Mouse (Mus musculus) lung, embryonic 16.5 days (tissue): ENCODE measurements around the gene Fbxo34. TPM values are rescaled to one million over a fixed set of nuclear protein-coding genes. Genes with fewer than 3 reads are reported as not detected.
"Not testable (repeated sequence)": the region's sequence is repeated elsewhere in the genome, so short reads cannot be mapped to it uniquely, and the experiment has no call there.

ENCODE experiments used
- ATAC-seq: fragments of 200-750 bp; cut with Nextera tagmentation; 2 replicates; pipeline ENCODE4 v1.8.0; 2017; ENCODE audit warnings: low read depth, mild to moderate bottlenecking, moderate library complexity
- H3K27ac ChIP-seq: fragments of 300-500 bp; sonication (generic); 2 replicates; pipeline ENCODE4 v1.5.1; 2014; ENCODE audit warnings: mild to moderate bottlenecking, control low read depth, low read length
- H3K27me3 ChIP-seq: fragments of 300-500 bp; sonication (generic); 2 replicates; pipeline ENCODE4 v1.6.1; 2014; ENCODE audit warnings: low read depth, low read length, mixed read lengths; ENCODE audit not compliant: control insufficient read depth, insufficient read depth
- H3K36me3 ChIP-seq: fragments of 300-500 bp; sonication (generic); 2 replicates; pipeline ENCODE4 v1.6.1; 2014; ENCODE audit warnings: low read length; ENCODE audit not compliant: control insufficient read depth, insufficient read depth
- H3K4me1 ChIP-seq: fragments of 300-500 bp; sonication (generic); replicated peaks from 2 replicates; pipeline ENCODE4 v1.6.1; 2014; ENCODE audit warnings: low read length, mixed read lengths; ENCODE audit not compliant: control insufficient read depth, insufficient read depth
- H3K4me2 ChIP-seq: fragments of 300-500 bp; sonication (generic); 2 replicates; pipeline ENCODE4 v1.6.1; 2014; ENCODE audit warnings: low read depth, low read length, control low read depth
- H3K4me3 ChIP-seq: fragments of 300-500 bp; sonication (generic); 2 replicates; pipeline ENCODE4 v1.5.1; 2014; ENCODE audit warnings: mild to moderate bottlenecking, low read length, control low read depth
- H3K9ac ChIP-seq: fragments of 300-500 bp; sonication (generic); 2 replicates; pipeline ENCODE4 v1.6.1; 2014; ENCODE audit warnings: low read length, control low read depth
- H3K9me3 ChIP-seq: fragments of 300-500 bp; sonication (generic); 2 replicates; pipeline ENCODE4 v1.6.1; 2016; ENCODE audit warnings: low read length; ENCODE audit not compliant: control insufficient read depth
- WGBS: fragments of 180-500 bp; shearing (Covaris S2); extraction: QIAGEN DNeasy Blood & Tissue Kit; methylation state at CpG from one replicate; pipeline ENCODE4 v1.1.7; 2014; 5-methylcytosine and 5-hydroxymethylcytosine counted together
- polyA plus RNA-seq: library from polyadenylated mRNA; unstranded; fragments of >200 nt; fragmentation: Nextera tagmentation; extraction: Ambion mirVana; gene quantifications from 2 replicates; pipeline ENCODE4 v1.2.1, GENCODE M21; 2015

Fbxo34 gene
- polyA plus RNA-seq, 1 experiment from 2014 or later = 21.3 TPM

- Histone ChIP-seq H3K36me3 (peaks cover 8% of the 10 kb centered on the region), H3K4me2 (no peak overlapping the region), H3K9me3 (no peaks in the 10 kb centered on the region), H3K27ac (no peak overlapping the region), H3K9ac (no peak overlapping the region), H3K4me1 (no peaks in the 10 kb centered on the region), H3K27me3 (no peaks in the 10 kb centered on the region), H3K4me3 (no peak overlapping the region)
- ATAC-seq = no peak
- 86% methylated on average over 2 of the region's 4 CpGs for WGBS
Observed at GRCm38 (mm10) chr14:47554236-47554635, 104.0 kb downstream of the Fbxo34 start.

DNA sequence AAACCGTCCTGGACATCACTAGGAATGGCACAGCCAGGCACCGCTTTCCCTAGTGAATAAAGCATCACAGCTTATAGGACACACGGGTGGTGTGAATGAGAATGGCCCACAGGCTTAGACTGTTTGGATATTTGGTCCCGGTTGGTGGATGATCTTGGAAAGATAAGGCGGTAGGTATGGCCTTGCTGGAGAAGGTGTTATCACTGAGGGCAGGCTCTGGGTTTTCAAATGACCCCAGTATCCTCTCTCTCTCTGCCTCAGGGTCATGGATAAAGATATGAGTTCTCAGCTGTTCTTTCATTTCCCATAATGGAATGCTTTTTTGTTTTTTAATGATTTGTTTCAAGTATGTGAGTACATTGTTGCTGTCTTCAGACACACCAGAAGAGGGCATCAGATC, 105.0 kb downstream of the Fbxo34 start:
- Histone ChIP-seq H3K36me3 (peaks cover 10% of the 10 kb centered on the region), H3K27ac (no peak overlapping the region), H3K4me2 (no peak overlapping the region), H3K4me1 (no peaks in the 10 kb centered on the region), H3K9ac (no peak overlapping the region), H3K9me3 (no peaks in the 10 kb centered on the region), H3K4me3 (no peak overlapping the region), H3K27me3 (no peaks in the 10 kb centered on the region)
- WGBS = 90% methylated on average over 5 of the region's 5 CpGs
- ATAC-seq = no peak

DNA sequence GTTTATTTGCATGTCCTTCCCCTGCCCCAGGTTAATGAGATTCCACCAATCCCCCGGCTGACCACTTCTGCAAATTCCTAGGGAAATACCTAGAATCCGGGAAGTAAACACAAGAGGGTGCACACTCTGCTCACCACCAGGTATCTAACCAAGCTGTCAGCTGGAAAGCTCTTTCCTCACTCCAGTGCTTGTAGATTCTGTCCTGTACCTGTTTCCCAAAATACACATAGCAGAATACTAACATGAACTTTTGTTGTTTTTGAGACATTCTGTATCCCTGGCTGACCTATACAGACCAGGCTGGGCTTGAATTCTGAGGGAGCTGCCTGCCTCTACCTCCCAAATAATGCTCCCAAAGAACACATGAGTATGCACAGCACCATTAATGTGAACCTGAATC, 110.5 kb downstream of the Fbxo34 start:
- Histone ChIP-seq H3K27ac (no peak overlapping the region), H3K36me3 (peaks cover 2% of the 10 kb centered on the region; the same call in 1 of the 2 replicates), H3K4me2 (no peak overlapping the region), H3K27me3 (no peaks in the 10 kb centered on the region), H3K4me3 (no peak overlapping the region), H3K9me3 (no peaks in the 10 kb centered on the region), H3K4me1 (no peaks in the 10 kb centered on the region), H3K9ac (no peak overlapping the region)
- no peak for ATAC-seq
- WGBS = 70% methylated on average over 2 of the region's 2 CpGs

DNA sequence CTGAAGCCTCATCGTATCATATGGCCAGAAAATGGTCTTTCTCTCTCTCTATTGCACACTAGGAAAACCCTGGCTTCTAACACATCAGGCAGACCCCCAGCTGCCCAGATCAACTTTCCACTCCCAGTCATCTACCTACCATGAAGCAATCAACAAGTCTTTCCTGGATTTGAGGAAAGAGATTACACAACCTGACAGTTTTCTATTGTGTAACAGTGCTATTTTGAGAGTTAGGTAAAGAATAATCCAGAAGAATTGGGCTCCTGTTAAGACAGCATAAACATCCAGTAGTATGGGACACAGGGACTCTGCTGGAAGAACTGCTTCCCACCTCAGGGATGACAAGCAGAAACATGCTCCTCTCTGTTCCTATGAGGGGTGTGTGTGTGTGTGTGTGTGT, 112.3 kb downstream of the Fbxo34 start:
- H3K9me3 ChIP-seq = no peaks in the 10 kb centered on the region
- H3K4me1 ChIP-seq = peaks cover 4% of the 10 kb centered on the region; the same call in 1 of the 2 replicates
- no peak overlapping the region for H3K4me2 ChIP-seq
- no peak overlapping the region for H3K27ac ChIP-seq
- no peaks in the 10 kb centered on the region for H3K27me3 ChIP-seq
- no peak for ATAC-seq
- H3K4me3 ChIP-seq = no peak overlapping the region
- 88% methylated on average over 1 of the region's 1 CpGs for WGBS
- no peak overlapping the region for H3K9ac ChIP-seq
- peaks cover 2% of the 10 kb centered on the region; the same call in 1 of the 2 replicates for H3K36me3 ChIP-seq

DNA sequence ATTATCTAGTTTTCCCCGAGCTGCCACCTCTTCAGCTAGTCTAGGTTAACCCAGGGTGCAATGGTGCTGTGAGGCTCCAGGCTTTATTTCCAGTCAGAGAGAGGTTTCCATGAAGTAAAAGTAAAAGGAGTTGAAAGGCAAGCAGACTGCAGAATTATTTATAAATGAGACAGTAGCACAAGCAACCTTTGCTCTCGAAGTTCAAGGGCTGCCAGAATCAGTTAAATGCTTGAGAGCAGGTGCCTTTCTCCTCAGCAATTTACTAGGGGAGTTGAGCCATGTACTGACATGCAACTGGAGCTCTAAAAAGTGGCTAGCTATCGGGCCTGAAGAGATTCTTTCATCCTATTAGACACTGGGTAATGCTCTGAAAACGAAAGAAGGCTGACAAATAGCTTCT, 112.9 kb downstream of the Fbxo34 start:
- Histone ChIP-seq H3K4me1 (peaks cover 4% of the 10 kb centered on the region; the same call in 1 of the 2 replicates), H3K27ac (no peak overlapping the region), H3K27me3 (no peaks in the 10 kb centered on the region), H3K4me3 (no peak overlapping the region), H3K9me3 (no peaks in the 10 kb centered on the region), H3K36me3 (peaks cover 2% of the 10 kb centered on the region; the same call in 1 of the 2 replicates), H3K9ac (no peak overlapping the region), H3K4me2 (no peak overlapping the region)
- ATAC-seq = no peak
- 77% methylated on average over 4 of the region's 4 CpGs for WGBS

- under 1% methylated on average over 46 of the region's 46 CpGs for WGBS
- H3K9ac ChIP-seq = peak overlapping the region; percentile 81
- H3K36me3 ChIP-seq = no peaks in the 10 kb centered on the region
- no peaks in the 10 kb centered on the region for H3K9me3 ChIP-seq
- no peaks in the 10 kb centered on the region for H3K27me3 ChIP-seq
- peaks cover 4% of the 10 kb centered on the region; the same call in 1 of the 2 replicates for H3K4me1 ChIP-seq
- no peak overlapping the region for H3K27ac ChIP-seq
- peak overlapping the region; percentile 77 for H3K4me2 ChIP-seq
- ATAC-seq = peak; percentile 100
- peak overlapping the region; percentile 88 for H3K4me3 ChIP-seq
Observed at GRCm38 (mm10) chr14:47567962-47568652, 117.9 kb downstream of the Fbxo34 start.

DNA sequence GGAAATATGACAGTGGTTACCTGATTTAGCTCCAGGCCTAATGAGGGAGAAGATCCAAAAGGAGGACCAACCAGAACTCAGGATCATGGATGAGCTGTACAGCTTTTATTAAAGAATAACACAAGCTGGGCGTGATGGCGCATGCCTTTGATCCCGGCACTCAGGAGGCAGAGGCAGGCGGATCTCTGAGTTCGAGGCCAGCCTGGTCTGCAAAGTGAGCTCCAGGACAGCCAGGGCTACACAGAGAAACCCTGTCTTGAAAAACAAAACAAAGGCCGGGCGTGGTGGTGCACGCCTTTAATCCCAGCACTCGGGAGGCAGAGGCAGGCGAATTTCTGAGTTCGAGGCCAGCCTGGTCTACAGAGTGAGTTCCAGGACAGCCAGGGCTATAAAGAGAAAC, 120.3 kb downstream of the Fbxo34 start, which contains the start of gene Atg14:
TSS of gene Atg14 (minus strand) at position 101 of the 400 bp plus-strand sequence.
- not testable (repeated sequence) for H3K9ac ChIP-seq, H3K4me2 ChIP-seq, H3K4me1 ChIP-seq, H3K4me3 ChIP-seq, ATAC-seq, H3K27me3 ChIP-seq, H3K27ac ChIP-seq, H3K9me3 ChIP-seq, H3K36me3 ChIP-seq
- WGBS = 89% methylated on average over 11 of the region's 11 CpGs

GRCm38 (mm10) chr14:47572707-47573106, 122.5 kb downstream of the Fbxo34 start:
- H3K9me3 ChIP-seq = no peaks in the 10 kb centered on the region
- H3K9ac ChIP-seq = no peak overlapping the region
- H3K27me3 ChIP-seq = no peaks in the 10 kb centered on the region
- H3K36me3 ChIP-seq = no peaks in the 10 kb centered on the region
- H3K4me2 ChIP-seq = no peak overlapping the region
- 63% methylated on average over 4 of the region's 4 CpGs for WGBS
- H3K4me1 ChIP-seq = no peaks in the 10 kb centered on the region
- H3K4me3 ChIP-seq = no peak overlapping the region
- no peak overlapping the region for H3K27ac ChIP-seq
- ATAC-seq = no peak

GRCm38 (mm10) chr14:47574721-47575120, 124.5 kb downstream of the Fbxo34 start:
- no peak for ATAC-seq
- 63% methylated on average over 11 of the region's 11 CpGs for WGBS
- H3K4me3 ChIP-seq = no peak overlapping the region
- no peaks in the 10 kb centered on the region for H3K27me3 ChIP-seq
- H3K9me3 ChIP-seq = no peaks in the 10 kb centered on the region
- H3K4me1 ChIP-seq = no peaks in the 10 kb centered on the region
- H3K27ac ChIP-seq = no peak overlapping the region
- no peak overlapping the region for H3K4me2 ChIP-seq
- H3K36me3 ChIP-seq = no peaks in the 10 kb centered on the region
- H3K9ac ChIP-seq = no peak overlapping the region
